Mouse (Mus musculus): ENCODE measurements at regions not wholly inside any gene's neighbourhood (a gene's known extent, or its start where the extent isn't known, plus 50 kb on each side); places are given as distances from the start of the nearest gene placed in this dataset.

GRCm38 (mm10) chr1:185519811-185520210, 65.2 kb downstream of the Slc30a10 start:
- ATAC-seq (replicated peaks; ENCODE audit: low read depth, poor library complexity, severe bottlenecking): no peak

GRCm38 (mm10) chr1:185524020-185524419, 69.4 kb downstream of the Slc30a10 start:
- ATAC-seq (replicated peaks; ENCODE audit: low read depth, poor library complexity, severe bottlenecking): no peak

GRCm38 (mm10) chr1:185533471-185533870, 78.8 kb downstream of the Slc30a10 start:
- ATAC-seq (replicated peaks; ENCODE audit: low read depth, poor library complexity, severe bottlenecking): no peak

GRCm38 (mm10) chr1:185534129-185534528, 79.5 kb downstream of the Slc30a10 start:
- ATAC-seq (replicated peaks; ENCODE audit: low read depth, poor library complexity, severe bottlenecking): no peak

- no peak for ATAC-seq (replicated peaks; ENCODE audit: low read depth, poor library complexity, severe bottlenecking)
Observed at GRCm38 (mm10) chr1:185535321-185535720, 80.7 kb downstream of the Slc30a10 start.

GRCm38 (mm10) chr1:185537236-185537635, 82.6 kb downstream of the Slc30a10 start:
- ATAC-seq (replicated peaks; ENCODE audit: low read depth, poor library complexity, severe bottlenecking): no peak

GRCm38 (mm10) chr1:185539458-185539857, 84.8 kb downstream of the Slc30a10 start:
- no peak for ATAC-seq (replicated peaks; ENCODE audit: low read depth, poor library complexity, severe bottlenecking)

GRCm38 (mm10) chr1:185546346-185546745, 91.7 kb downstream of the Slc30a10 start:
- ATAC-seq (replicated peaks; ENCODE audit: low read depth, poor library complexity, severe bottlenecking): peak; percentile 63

- ATAC-seq (replicated peaks; ENCODE audit: low read depth, poor library complexity, severe bottlenecking): no peak
Observed at GRCm38 (mm10) chr1:185572761-185573530, 118.3 kb downstream of the Slc30a10 start.

- no peak for ATAC-seq (replicated peaks; ENCODE audit: low read depth, poor library complexity, severe bottlenecking)
Observed at GRCm38 (mm10) chr1:185574978-185575377, 120.3 kb downstream of the Slc30a10 start.

- ATAC-seq (replicated peaks; ENCODE audit: low read depth, poor library complexity, severe bottlenecking): no peak
Observed at GRCm38 (mm10) chr1:185579824-185580223, 125.2 kb downstream of the Slc30a10 start.

GRCm38 (mm10) chr1:185585191-185585870, 130.7 kb downstream of the Slc30a10 start:
- ATAC-seq (replicated peaks; ENCODE audit: low read depth, poor library complexity, severe bottlenecking): no peak

GRCm38 (mm10) chr1:185587671-185588347, 133.2 kb downstream of the Slc30a10 start:
- ATAC-seq (replicated peaks; ENCODE audit: low read depth, poor library complexity, severe bottlenecking): no peak

- no peak for ATAC-seq (replicated peaks; ENCODE audit: low read depth, poor library complexity, severe bottlenecking)
Observed at GRCm38 (mm10) chr1:185588348-185588719, 133.7 kb downstream of the Slc30a10 start.

GRCm38 (mm10) chr1:185596815-185597214, 142.2 kb downstream of the Slc30a10 start:
- ATAC-seq (replicated peaks; ENCODE audit: low read depth, poor library complexity, severe bottlenecking): no peak

GRCm38 (mm10) chr1:185598514-185598913, 143.9 kb downstream of the Slc30a10 start:
- no peak for ATAC-seq (replicated peaks; ENCODE audit: low read depth, poor library complexity, severe bottlenecking)

GRCm38 (mm10) chr1:185601166-185601565, 146.5 kb downstream of the Slc30a10 start:
- ATAC-seq (replicated peaks; ENCODE audit: low read depth, poor library complexity, severe bottlenecking): no peak

GRCm38 (mm10) chr1:185605996-185606395, 151.3 kb downstream of the Slc30a10 start:
- ATAC-seq (replicated peaks; ENCODE audit: low read depth, poor library complexity, severe bottlenecking): no peak

GRCm38 (mm10) chr1:185607611-185608010, 153.0 kb downstream of the Slc30a10 start:
- no peak for ATAC-seq (replicated peaks; ENCODE audit: low read depth, poor library complexity, severe bottlenecking)

GRCm38 (mm10) chr1:185608440-185608839, 153.8 kb downstream of the Slc30a10 start:
- ATAC-seq (replicated peaks; ENCODE audit: low read depth, poor library complexity, severe bottlenecking): no peak

GRCm38 (mm10) chr1:185610586-185610985, 155.9 kb downstream of the Slc30a10 start:
- ATAC-seq (replicated peaks; ENCODE audit: low read depth, poor library complexity, severe bottlenecking): no peak

Data from common myeloid progenitor, adult 5-6 weeks (primary cell).